Mouse (Mus musculus) frontal cortex, postnatal 25 days (tissue): Measurements from ENCODE around the gene Trappc3l.
"Not testable (repeated sequence)": the region's sequence is repeated elsewhere in the genome, so short reads cannot be mapped to it uniquely, and the experiment has no call there.

Experiments
- DNase-seq, 2 experiments: peaks; one replicate each; pipeline ENCODE4 v3.0.0; 2022; ENCODE audit warnings: low spot score in 2 of 2

Gene Trappc3l

GRCm38 (mm10) chr10:34037401-34037800 is at the start of gene Trappc3l:
Gene Trappc3l (plus strand): TSS chr10:34037597.
- DNase-seq = no peak

DNA sequence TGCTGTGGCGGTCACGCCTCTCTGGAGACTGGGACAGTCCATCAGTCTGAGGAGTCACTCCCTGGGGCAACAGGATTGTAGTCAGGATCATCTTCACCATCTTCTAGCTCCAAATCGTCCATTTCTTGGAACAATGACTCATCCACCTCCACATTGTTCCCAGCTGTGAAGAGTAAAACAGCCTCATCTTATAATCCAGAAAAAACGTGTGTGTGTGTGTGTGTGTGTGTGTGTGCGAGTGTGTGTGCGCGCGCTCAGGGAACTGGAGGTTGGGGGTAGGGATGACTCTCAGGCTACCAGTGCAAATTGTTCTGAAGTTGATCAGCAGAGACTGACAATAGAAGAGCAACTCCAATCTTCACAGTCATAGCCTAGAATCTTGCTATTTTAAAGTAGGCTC is 40.7 kb upstream of the Trappc3l start:
- not testable (repeated sequence) for DNase-seq

- no peak for DNase-seq
Observed at GRCm38 (mm10) chr10:33998397-33998796, 39.0 kb upstream of the Trappc3l start.

GRCm38 (mm10) chr10:34012581-34012980 is 24.8 kb upstream of the Trappc3l start:
- DNase-seq = no peak

- DNase-seq = no peak
Observed at GRCm38 (mm10) chr10:34013241-34013640, 24.2 kb upstream of the Trappc3l start.

- DNase-seq = no peak
Observed at GRCm38 (mm10) chr10:34018746-34019301, 18.6 kb upstream of the Trappc3l start.

DNA sequence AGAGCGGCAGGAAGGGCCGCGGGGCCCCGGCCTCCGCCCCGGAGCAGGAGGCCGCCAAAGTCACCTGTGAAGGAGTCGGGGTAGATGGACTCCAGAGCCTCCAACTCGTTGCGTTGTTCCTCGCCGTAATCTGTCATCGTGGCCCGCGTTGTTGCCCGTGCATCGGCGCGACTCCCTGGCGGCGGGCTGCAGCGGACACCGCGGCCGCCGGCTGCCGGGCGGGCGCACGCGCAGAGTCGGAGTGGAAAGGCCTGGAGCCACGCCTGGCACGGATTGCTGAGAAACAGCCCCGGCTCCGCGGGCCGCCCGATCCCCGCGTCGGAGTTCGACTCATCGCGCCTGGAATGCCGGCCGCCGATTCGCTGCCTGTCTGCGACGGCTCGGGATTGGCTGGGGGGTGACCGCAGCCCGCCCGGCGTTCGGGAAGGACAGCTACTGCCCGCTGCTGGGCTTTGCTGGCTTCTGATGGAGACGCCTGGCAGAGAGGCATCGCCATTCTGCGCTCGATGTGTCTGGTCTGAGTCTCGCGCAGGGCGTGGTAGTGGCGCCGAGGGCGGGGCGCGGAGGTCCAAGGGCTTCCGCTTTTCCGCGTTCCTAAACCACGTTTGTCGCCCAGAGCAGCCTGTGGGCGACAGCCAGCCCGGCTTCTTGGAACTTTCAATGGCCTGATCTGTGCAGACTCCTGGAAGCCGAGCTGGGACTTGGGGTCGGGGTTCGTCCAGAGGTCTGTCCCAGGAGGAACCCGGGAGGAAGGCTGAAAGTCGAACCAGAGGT is 17.9 kb upstream of the Trappc3l start, which contains the start of gene Rwdd1:
Rwdd1 (minus strand) TSS at position 323 of the 774 bp plus-strand sequence.
- DNase-seq = peak; percentile 93 to 94

DNA sequence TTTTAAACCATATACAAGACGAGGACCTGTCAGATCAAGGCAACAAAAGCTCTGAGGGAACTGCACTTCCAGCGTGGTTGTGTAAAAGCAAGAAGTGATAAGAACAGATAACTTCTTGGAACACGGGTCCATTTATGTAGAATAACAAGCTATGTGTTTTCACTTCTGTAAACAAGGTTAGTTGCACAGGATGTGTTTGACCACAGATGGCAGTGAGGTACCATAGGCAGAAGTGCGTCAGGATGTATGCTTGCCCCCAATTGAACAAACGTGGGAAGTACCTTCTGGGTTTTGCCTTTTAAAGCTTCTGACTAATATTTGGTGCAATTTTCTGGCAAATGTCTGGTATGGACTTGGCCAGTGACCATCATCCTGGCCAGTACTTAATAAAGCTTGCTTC is 7.1 kb upstream of the Trappc3l start:
- no peak for DNase-seq

GRCm38 (mm10) chr10:34033630-34034305 is 3.6 kb upstream of the Trappc3l start:
- peak; percentile 48 to 54 for DNase-seq

DNA sequence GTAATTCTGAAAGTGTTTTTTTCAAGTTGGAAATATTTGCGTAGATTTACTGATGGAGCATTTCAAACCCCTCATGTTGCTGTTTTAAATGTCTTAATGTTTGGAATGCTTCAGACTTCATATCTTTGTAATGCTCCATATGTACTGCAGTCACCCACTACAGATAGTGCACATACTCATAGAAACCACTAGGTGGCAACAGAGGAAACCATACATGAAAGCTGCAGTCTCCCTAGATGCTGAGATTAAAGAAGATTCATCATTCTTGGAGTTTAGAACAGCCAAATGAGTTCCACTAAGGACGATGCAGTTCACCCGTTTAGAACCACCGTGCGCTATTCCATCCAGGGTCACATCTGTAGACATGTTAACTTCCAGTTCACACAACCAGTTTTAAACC is 810 bp upstream of the Trappc3l start:
- no peak for DNase-seq

- no peak for DNase-seq
Observed at GRCm38 (mm10) chr10:34044210-34044609, 6.8 kb downstream of the Trappc3l start, which contains the start of gene Calhm4. Gene Calhm4 (minus strand): TSS chr10:34044310.

- DNase-seq = no peak
Observed at GRCm38 (mm10) chr10:34053987-34054386, 16.6 kb downstream of the Trappc3l start.

- DNase-seq = no peak
Observed at GRCm38 (mm10) chr10:34066591-34066990, 29.2 kb downstream of the Trappc3l start.

DNA sequence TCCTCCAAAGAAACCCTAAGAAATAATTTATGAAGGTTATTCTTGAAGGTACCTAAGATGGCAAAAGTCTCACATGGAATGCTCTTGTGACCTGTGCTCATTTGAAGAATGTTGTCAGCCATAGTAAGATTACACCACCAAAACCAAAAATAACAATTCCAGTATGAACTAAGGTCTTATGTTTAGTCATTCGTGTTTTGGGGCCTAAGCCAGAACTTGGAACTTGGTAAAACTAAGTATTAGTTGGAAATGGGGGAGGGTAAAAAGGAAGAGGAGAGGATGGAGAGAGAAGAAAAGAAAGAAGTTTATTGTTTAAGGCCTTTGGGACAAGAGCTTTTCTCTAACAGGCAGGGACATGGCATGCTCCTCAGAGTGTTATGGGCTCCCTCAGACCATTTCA is 32.2 kb downstream of the Trappc3l start:
- DNase-seq = no peak

- no peak for DNase-seq
Observed at GRCm38 (mm10) chr10:34070999-34071492, 33.6 kb downstream of the Trappc3l start.

DNA sequence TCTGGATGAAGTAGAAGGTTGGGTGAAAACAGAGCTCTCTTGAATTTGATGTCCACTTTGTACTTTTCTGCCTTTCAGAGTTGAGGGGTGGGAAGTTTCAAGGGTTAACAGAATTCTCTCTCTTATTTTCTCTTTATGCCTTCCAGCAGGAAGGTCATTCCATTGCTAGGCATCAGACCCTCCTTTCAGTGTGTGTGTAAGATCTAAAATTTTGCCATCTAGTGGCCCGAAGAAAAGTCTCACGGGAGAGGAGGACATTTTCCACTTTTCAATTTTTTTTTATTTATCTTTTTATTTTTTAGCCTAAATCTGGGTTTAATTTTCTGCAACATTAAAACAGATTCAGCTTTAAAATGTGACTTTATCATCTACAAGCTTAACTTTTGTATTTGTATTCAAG is 34.3 kb downstream of the Trappc3l start:
- DNase-seq = no peak

DNA sequence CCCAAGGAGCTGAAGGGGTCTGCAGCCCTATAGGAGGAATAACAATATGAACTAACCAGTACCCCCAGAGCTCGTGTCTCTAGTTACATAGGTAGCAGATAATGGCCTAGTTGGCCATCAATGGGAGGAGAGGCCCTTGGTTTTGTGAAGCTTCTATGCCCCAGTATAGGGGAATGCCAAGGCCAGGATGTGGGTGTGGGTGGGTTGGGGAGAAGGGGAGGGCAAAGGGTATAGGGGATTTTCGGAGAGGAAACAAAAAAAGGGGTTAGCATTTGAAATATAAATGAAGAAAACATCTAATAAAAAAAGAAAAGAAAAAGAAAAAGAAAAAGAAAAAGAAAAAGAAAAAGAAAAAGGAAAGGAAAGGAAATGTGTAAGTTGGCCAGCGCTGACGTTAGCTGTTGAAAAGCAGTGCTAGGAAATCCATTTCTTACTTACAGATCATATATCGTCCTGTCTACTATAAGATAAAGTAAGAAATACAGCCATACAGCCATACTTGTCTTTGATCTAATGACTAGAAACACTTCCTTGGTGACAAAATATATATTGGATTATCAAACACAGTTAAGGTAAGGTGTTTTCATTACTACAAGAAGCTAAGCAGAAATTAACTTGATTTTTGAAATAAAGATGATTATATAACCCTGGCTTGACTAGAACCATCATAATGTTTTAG is 37.3 kb downstream of the Trappc3l start:
- DNase-seq = no peak

DNA sequence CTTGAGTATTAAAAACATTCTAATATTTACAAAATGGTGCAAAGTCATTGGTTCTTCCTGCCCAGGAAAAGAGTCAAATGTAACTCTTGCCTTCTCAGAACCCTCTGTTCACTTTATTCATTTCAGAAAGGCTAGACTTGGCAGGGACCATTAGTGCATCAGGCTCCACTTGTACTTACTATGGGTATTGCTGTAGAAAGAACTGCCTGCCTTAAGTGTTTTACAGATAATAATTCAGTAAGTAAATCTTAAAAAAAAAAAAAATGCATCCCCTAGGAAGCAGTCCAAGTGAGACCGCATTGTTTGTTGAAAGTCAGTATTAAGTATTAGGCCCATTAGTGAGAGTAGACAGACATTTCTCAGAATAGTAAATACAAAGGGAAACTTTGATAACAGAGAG is 49.1 kb downstream of the Trappc3l start:
- DNase-seq = no peak

GRCm38 (mm10) chr10:34088515-34088914 is 51.1 kb downstream of the Trappc3l start:
- DNase-seq = no peak

GRCm38 (mm10) chr10:34089517-34089916 is 52.1 kb downstream of the Trappc3l start:
- DNase-seq = no peak

DNA sequence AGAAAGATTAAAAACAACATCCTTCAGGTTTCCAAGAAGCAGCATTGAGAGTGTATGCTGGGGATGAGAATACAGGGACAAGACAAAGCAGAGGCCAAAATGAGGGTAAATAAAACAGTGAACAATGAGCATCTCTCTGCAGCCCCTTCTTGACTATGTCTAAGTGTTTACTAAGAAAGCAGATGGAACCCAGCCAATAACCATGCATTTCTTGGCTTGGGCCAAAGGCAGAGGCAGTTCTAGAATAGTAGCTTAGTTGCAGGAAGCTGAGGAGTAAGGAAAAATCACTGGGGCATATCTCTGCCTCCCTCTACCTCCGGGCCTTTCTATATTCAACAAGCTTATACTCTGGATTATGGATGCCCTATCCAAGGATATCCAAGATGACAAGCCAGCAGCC is 53.1 kb downstream of the Trappc3l start:
- DNase-seq = no peak

GRCm38 (mm10) chr10:34091888-34092287 is 54.5 kb downstream of the Trappc3l start:
- DNase-seq = peak; percentile 6 to 23
